Mouse (Mus musculus): ENCODE results near the gene Fkbp9. TPM values are rescaled to one million over a fixed set of nuclear protein-coding genes. Genes with fewer than 3 reads are reported as not detected.
A peak's percentile ranks its signal among the peaks of the same experiment; 100 is the strongest.

The Fkbp9 gene
- polyA plus RNA-seq, 1 experiment from 2014 or later = 27.5 TPM

GRCm38 (mm10) chr6:56888561-56888960, 56.7 kb downstream of the Fkbp9 start:
- no peaks in the 10 kb centered on the region for H3K27me3 ChIP-seq (replicated peaks; ENCODE audit: control insufficient read depth, insufficient read depth, low read length)
- no peak for ATAC-seq
- H3K9ac ChIP-seq (replicated peaks; ENCODE audit: low read depth, low read length) = no peak overlapping the region
- H3K36me3 ChIP-seq (ENCODE audit: control insufficient read depth, insufficient read depth) = peaks cover 23% of the 10 kb centered on the region
- no peaks in the 10 kb centered on the region for H3K4me1 ChIP-seq (replicated peaks; ENCODE audit: control insufficient read depth, insufficient read depth, low read length)
- WGBS = 87% methylated on average over 6 of the region's 6 CpGs
- H3K9me3 ChIP-seq (ENCODE audit: control insufficient read depth, low read length) = no peaks in the 10 kb centered on the region
- no peak overlapping the region for H3K27ac ChIP-seq (ENCODE audit: low read length)
- H3K4me3 ChIP-seq (replicated peaks; ENCODE audit: low read length) = no peak overlapping the region
- H3K4me2 ChIP-seq (ENCODE audit: low read length) = no peak overlapping the region

- Histone ChIP-seq H3K4me2 (ENCODE audit: low read length) (no peak overlapping the region), H3K4me1 (replicated peaks; ENCODE audit: control insufficient read depth, insufficient read depth, low read length) (no peaks in the 10 kb centered on the region), H3K9me3 (ENCODE audit: control insufficient read depth, low read length) (no peaks in the 10 kb centered on the region), H3K27ac (ENCODE audit: low read length) (no peak overlapping the region), H3K27me3 (replicated peaks; ENCODE audit: control insufficient read depth, insufficient read depth, low read length) (no peaks in the 10 kb centered on the region), H3K9ac (replicated peaks; ENCODE audit: low read depth, low read length) (no peak overlapping the region), H3K36me3 (ENCODE audit: control insufficient read depth, insufficient read depth) (peaks cover 22% of the 10 kb centered on the region), H3K4me3 (replicated peaks; ENCODE audit: low read length) (no peak overlapping the region)
- no peak for ATAC-seq
- whole genome bisulfite sequencing = 82% methylated on average over 2 of the region's 2 CpGs
Observed at GRCm38 (mm10) chr6:56890762-56891161, 58.9 kb downstream of the Fkbp9 start.

DNA sequence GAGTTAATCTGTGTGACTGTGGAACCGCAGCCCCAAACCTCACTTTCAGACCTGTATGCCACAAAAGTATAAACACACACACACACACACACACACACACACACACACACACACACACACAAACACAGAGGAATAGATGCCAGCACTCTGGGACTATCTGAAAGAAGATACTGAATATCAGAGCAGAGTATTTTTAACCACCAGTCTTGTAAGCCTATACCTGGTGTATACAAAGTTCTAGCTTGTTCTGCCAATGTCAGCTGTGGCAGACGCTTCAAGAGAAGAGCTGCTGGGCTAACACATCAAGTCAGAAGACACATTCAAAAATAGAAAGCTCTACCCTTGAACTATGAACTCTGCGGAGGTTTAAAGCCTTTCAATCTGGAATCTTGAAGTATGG, 67.7 kb downstream of the Fkbp9 start:
- Histone ChIP-seq H3K9me3 (ENCODE audit: control insufficient read depth, low read length) (no peaks in the 10 kb centered on the region), H3K27me3 (replicated peaks; ENCODE audit: control insufficient read depth, insufficient read depth, low read length) (no peaks in the 10 kb centered on the region), H3K4me3 (replicated peaks; ENCODE audit: low read length) (no peak overlapping the region), H3K36me3 (ENCODE audit: control insufficient read depth, insufficient read depth) (no peaks in the 10 kb centered on the region), H3K27ac (ENCODE audit: low read length) (no peak overlapping the region), H3K4me2 (ENCODE audit: low read length) (no peak overlapping the region), H3K4me1 (replicated peaks; ENCODE audit: control insufficient read depth, insufficient read depth, low read length) (peaks cover 18% of the 10 kb centered on the region), H3K9ac (replicated peaks; ENCODE audit: low read depth, low read length) (no peak overlapping the region)
- WGBS = 88% methylated on average over 3 of the region's 3 CpGs
- no peak for ATAC-seq

GRCm38 (mm10) chr6:56901336-56901735, 69.5 kb downstream of the Fkbp9 start:
- no peak for ATAC-seq
- H3K27me3 ChIP-seq (replicated peaks; ENCODE audit: control insufficient read depth, insufficient read depth, low read length) = no peaks in the 10 kb centered on the region
- no peak overlapping the region for H3K4me3 ChIP-seq (replicated peaks; ENCODE audit: low read length)
- H3K36me3 ChIP-seq (ENCODE audit: control insufficient read depth, insufficient read depth) = no peaks in the 10 kb centered on the region
- H3K4me2 ChIP-seq (ENCODE audit: low read length) = no peak overlapping the region
- H3K9me3 ChIP-seq (ENCODE audit: control insufficient read depth, low read length) = no peaks in the 10 kb centered on the region
- peaks cover 21% of the 10 kb centered on the region for H3K4me1 ChIP-seq (replicated peaks; ENCODE audit: control insufficient read depth, insufficient read depth, low read length)
- H3K27ac ChIP-seq (ENCODE audit: low read length) = no peak overlapping the region
- 73% methylated on average over 3 of the region's 3 CpGs for WGBS
- H3K9ac ChIP-seq (replicated peaks; ENCODE audit: low read depth, low read length) = no peak overlapping the region

DNA sequence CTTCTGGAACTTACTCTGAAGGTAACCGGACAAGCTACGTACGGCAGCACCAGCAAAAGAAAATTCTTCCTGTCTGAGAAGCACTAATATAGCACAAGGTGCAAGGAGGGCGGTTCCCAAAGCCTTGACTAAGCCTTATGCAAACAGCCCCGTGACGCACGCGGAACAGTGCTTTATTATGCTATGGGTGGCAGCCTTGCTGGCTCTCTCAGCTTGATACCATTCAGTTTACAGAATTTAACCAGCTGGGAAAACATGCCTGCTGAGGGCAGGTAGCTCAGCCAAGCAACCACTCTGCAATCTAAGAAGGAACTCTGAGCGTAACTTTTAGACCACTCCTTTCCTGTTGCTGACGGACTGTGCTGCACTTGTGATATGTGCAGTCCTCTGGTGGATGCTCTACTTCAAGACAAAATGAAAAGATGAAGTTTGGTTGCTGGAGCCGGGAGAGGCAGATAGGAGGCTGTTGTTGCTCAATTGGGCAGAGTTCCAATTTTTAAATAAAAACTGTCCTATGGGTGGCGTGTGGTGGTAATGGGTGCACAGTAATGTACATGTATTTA, 70.0 kb downstream of the Fkbp9 start:
- Histone ChIP-seq H3K27ac (ENCODE audit: low read length) (no peak overlapping the region), H3K4me3 (replicated peaks; ENCODE audit: low read length) (no peak overlapping the region), H3K4me2 (ENCODE audit: low read length) (0 out of 2 replicates have a peak overlapping the region, but pooled peaks have one; percentile 14), H3K9me3 (ENCODE audit: control insufficient read depth, low read length) (no peaks in the 10 kb centered on the region), H3K36me3 (ENCODE audit: control insufficient read depth, insufficient read depth) (no peaks in the 10 kb centered on the region), H3K9ac (replicated peaks; ENCODE audit: low read depth, low read length) (no peak overlapping the region), H3K27me3 (replicated peaks; ENCODE audit: control insufficient read depth, insufficient read depth, low read length) (no peaks in the 10 kb centered on the region), H3K4me1 (replicated peaks; ENCODE audit: control insufficient read depth, insufficient read depth, low read length) (peaks cover 21% of the 10 kb centered on the region)
- WGBS = 30% methylated on average over 12 of the region's 12 CpGs
- no peak for ATAC-seq

DNA sequence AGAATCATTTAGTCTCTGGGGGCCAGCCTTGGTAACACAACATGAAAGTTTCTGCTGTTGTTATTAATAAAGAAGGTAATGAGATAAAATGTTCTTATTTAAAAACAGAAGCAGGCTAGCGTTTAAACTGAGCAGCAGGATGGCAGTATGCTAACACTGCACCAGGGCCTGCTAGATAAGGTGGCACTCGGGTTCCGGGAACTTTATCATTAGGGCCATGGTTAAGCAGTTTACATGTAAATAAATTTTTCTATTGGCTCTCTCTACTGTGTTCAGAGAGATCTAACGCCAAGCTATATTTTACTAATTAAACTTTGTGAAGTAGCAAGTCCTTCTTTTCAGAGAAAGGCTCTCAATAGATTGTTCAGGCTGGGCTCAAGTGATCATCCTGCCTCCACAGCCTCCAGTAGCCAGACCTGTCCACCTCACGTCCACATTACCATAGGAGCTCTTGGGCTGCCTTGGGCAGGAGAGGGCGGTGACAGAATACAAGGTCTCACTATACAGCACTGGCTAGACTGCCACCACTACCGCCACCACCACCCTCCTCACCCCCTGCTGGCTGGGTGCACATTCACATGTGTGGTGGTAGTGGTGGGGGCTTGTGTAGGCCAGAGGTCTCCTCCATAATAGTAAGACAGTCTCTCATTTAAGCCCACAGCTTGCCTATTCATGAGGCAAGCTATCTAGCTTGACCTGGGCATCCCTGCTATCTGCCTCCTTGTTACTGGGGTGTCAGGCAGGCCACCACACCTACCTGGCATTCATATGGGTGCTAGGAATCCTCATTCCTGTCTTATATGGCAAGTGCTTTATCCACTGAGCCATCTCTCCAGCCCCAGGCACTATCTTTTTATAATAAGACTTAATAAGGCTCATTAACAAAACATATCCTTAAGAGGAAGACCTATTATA, 71.0 kb downstream of the Fkbp9 start:
- no peaks in the 10 kb centered on the region for H3K9me3 ChIP-seq (ENCODE audit: control insufficient read depth, low read length)
- no peak overlapping the region for H3K9ac ChIP-seq (replicated peaks; ENCODE audit: low read depth, low read length)
- peaks cover 21% of the 10 kb centered on the region for H3K4me1 ChIP-seq (replicated peaks; ENCODE audit: control insufficient read depth, insufficient read depth, low read length)
- no peaks in the 10 kb centered on the region for H3K36me3 ChIP-seq (ENCODE audit: control insufficient read depth, insufficient read depth)
- no peak overlapping the region for H3K27ac ChIP-seq (ENCODE audit: low read length)
- no peak overlapping the region for H3K4me2 ChIP-seq (ENCODE audit: low read length)
- H3K4me3 ChIP-seq (replicated peaks; ENCODE audit: low read length) = no peak overlapping the region
- ATAC-seq = no peak
- whole genome bisulfite sequencing = 78% methylated on average over 7 of the region's 7 CpGs
- H3K27me3 ChIP-seq (replicated peaks; ENCODE audit: control insufficient read depth, insufficient read depth, low read length) = no peaks in the 10 kb centered on the region

DNA sequence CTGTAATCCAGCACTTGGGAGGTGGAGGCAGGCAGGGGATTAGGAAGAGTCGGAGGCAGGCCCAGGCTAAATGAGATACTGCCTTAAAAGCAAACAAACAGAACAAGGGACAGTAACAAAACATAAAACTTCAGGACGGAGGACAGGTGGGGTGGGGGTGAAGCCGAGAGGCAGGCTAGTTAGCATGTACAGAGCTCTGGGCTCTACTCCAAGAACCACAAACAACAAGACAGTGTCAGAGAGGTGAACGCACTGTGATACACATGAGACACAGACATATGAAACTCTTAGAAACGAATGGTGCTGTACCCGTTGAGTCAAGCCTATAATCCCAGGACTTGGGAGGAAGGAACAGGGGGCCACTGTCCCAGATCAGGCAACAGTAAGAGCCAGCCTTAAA, 72.0 kb downstream of the Fkbp9 start:
- H3K4me1 ChIP-seq (replicated peaks; ENCODE audit: control insufficient read depth, insufficient read depth, low read length) = peaks cover 21% of the 10 kb centered on the region
- no peaks in the 10 kb centered on the region for H3K27me3 ChIP-seq (replicated peaks; ENCODE audit: control insufficient read depth, insufficient read depth, low read length)
- H3K9ac ChIP-seq (replicated peaks; ENCODE audit: low read depth, low read length) = no peak overlapping the region
- no peak overlapping the region for H3K4me3 ChIP-seq (replicated peaks; ENCODE audit: low read length)
- peak; percentile 17; the same call in 1 of the 2 replicates for ATAC-seq
- no peaks in the 10 kb centered on the region for H3K36me3 ChIP-seq (ENCODE audit: control insufficient read depth, insufficient read depth)
- H3K4me2 ChIP-seq (ENCODE audit: low read length) = no peak overlapping the region
- H3K27ac ChIP-seq (ENCODE audit: low read length) = no peak overlapping the region; the same call in 1 of the 2 replicates
- no peaks in the 10 kb centered on the region for H3K9me3 ChIP-seq (ENCODE audit: control insufficient read depth, low read length)
- 29% methylated on average over 6 of the region's 6 CpGs for WGBS

- 57% methylated on average over 1 of the region's 1 CpGs for WGBS
- Histone ChIP-seq H3K4me2 (ENCODE audit: low read length) (no peak overlapping the region), H3K4me1 (replicated peaks; ENCODE audit: control insufficient read depth, insufficient read depth, low read length) (peaks cover 21% of the 10 kb centered on the region), H3K9ac (replicated peaks; ENCODE audit: low read depth, low read length) (no peak overlapping the region), H3K4me3 (replicated peaks; ENCODE audit: low read length) (no peak overlapping the region), H3K27ac (ENCODE audit: low read length) (peak overlapping the region; percentile 5; the same call in 1 of the 2 replicates), H3K27me3 (replicated peaks; ENCODE audit: control insufficient read depth, insufficient read depth, low read length) (no peaks in the 10 kb centered on the region), H3K36me3 (ENCODE audit: control insufficient read depth, insufficient read depth) (no peaks in the 10 kb centered on the region), H3K9me3 (ENCODE audit: control insufficient read depth, low read length) (no peaks in the 10 kb centered on the region)
- peak; percentile 70; the same call in 1 of the 2 replicates for ATAC-seq
Observed at GRCm38 (mm10) chr6:56904330-56904729, 72.5 kb downstream of the Fkbp9 start.

GRCm38 (mm10) chr6:56904982-56905381, 73.1 kb downstream of the Fkbp9 start:
- ATAC-seq = no peak
- Histone ChIP-seq H3K36me3 (ENCODE audit: control insufficient read depth, insufficient read depth) (no peaks in the 10 kb centered on the region), H3K4me2 (ENCODE audit: low read length) (no peak overlapping the region), H3K27ac (ENCODE audit: low read length) (no peak overlapping the region), H3K9me3 (ENCODE audit: control insufficient read depth, low read length) (no peaks in the 10 kb centered on the region), H3K9ac (replicated peaks; ENCODE audit: low read depth, low read length) (no peak overlapping the region), H3K27me3 (replicated peaks; ENCODE audit: control insufficient read depth, insufficient read depth, low read length) (no peaks in the 10 kb centered on the region), H3K4me1 (replicated peaks; ENCODE audit: control insufficient read depth, insufficient read depth, low read length) (peaks cover 21% of the 10 kb centered on the region), H3K4me3 (replicated peaks; ENCODE audit: low read length) (no peak overlapping the region)
- 79% methylated on average over 2 of the region's 2 CpGs for WGBS

All from forebrain, embryonic 16.5 days (tissue).